Mouse (Mus musculus) embryonic facial prominence, embryonic 11.5 days (tissue): ENCODE data around the gene Adamts14. TPM values are rescaled to one million over a fixed set of nuclear protein-coding genes. Genes with fewer than 3 reads are reported as not detected.

ENCODE experiments used
- ATAC-seq: fragments of 200-750 bp; cut with Nextera tagmentation; replicated peaks from 2 replicates; pipeline ENCODE4 v1.8.0; 2017; ENCODE audit warnings: low read depth; ENCODE audit not compliant: insufficient number of reproducible peaks, low FRiP score, low TSS enrichment
- DNase-seq: peaks from one replicate; pipeline ENCODE4 v3.0.0-alpha.2; 2015; ENCODE audit warnings: low spot score
- H3K27ac ChIP-seq: fragments of 300-500 bp; sonication (generic); replicated peaks from 2 replicates; pipeline ENCODE4 v1.5.1; 2014; ENCODE audit warnings: mild to moderate bottlenecking, low read depth, low read length, control low read depth
- H3K27me3 ChIP-seq: fragments of 300-500 bp; sonication (generic); 2 replicates; pipeline ENCODE4 v1.6.1; 2014; ENCODE audit warnings: mild to moderate bottlenecking, low read length, moderate library complexity, mixed read lengths; ENCODE audit not compliant: control insufficient read depth, insufficient read depth
- H3K36me3 ChIP-seq: fragments of 300-500 bp; sonication (generic); replicated peaks from 2 replicates; pipeline ENCODE4 v1.6.1; 2014; ENCODE audit warnings: low read depth, mild to moderate bottlenecking, low read length, moderate library complexity, mixed read lengths; ENCODE audit not compliant: control insufficient read depth, insufficient read depth
- H3K4me1 ChIP-seq: fragments of 300-500 bp; sonication (generic); 2 replicates; pipeline ENCODE4 v1.6.1; 2014; ENCODE audit warnings: low read length, mixed read lengths; ENCODE audit not compliant: control insufficient read depth, insufficient read depth
- H3K4me2 ChIP-seq: fragments of 300-500 bp; sonication (generic); 2 replicates; pipeline ENCODE4 v1.6.1; 2014; ENCODE audit warnings: low read depth, mild to moderate bottlenecking, control low read depth, low read length, moderate library complexity
- H3K4me3 ChIP-seq: fragments of 300-500 bp; sonication (generic); 2 replicates; pipeline ENCODE4 v1.5.1; 2014; ENCODE audit warnings: low read depth, low read length, control low read depth
- H3K9ac ChIP-seq: fragments of 300-500 bp; sonication (generic); replicated peaks from 2 replicates; pipeline ENCODE4 v1.6.1; 2014; ENCODE audit warnings: mild to moderate bottlenecking, control low read depth, low read length
- H3K9me3 ChIP-seq: fragments of 300-500 bp; sonication (generic); replicated peaks from 2 replicates; pipeline ENCODE4 v1.6.1; 2016; ENCODE audit warnings: mild to moderate bottlenecking, low read length, inconsistent platforms, mixed read lengths; ENCODE audit not compliant: control insufficient read depth
- WGBS: fragments of 180-500 bp; shearing (Covaris S2); extraction: QIAGEN DNeasy Blood & Tissue Kit; methylation state at CpG from one replicate; pipeline ENCODE4 v1.1.7; 2014; 5-methylcytosine and 5-hydroxymethylcytosine counted together
- polyA plus RNA-seq: library from polyadenylated mRNA; unstranded; fragments of >200 nt; fragmentation: Nextera tagmentation; extraction: Ambion mirVana; gene quantifications from 2 replicates; pipeline ENCODE4 v1.2.1, GENCODE M21; 2014

Gene Adamts14
- polyA plus RNA-seq, 1 experiment from 2014 or later, result 0.27 TPM

DNA sequence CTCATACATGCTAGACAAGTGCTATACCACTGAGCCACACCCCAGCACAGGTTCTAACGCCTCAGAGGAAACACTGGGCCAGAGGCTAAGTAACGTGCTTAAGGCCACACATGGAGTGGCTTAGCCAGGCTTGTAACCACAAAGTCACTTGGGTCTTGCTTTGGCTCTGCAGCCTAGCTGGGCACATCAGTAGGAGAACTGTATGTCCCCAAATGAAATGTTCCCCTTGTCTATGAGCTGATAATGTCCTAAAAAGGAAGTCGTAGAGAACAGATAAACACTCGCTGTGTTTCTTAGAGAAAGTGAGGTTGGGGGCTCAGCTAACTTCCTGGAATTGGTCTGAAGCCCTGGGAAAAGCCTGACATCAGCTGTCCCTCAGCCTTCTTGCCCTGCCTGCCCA, 57.1 kb downstream of the Adamts14 start:
- no peaks in the 10 kb centered on the region for H3K27me3 ChIP-seq
- no peak overlapping the region for H3K9ac ChIP-seq
- no peaks in the 10 kb centered on the region for H3K36me3 ChIP-seq
- WGBS, result 87% methylated on average over 4 of the region's 4 CpGs
- no peak overlapping the region for H3K4me2 ChIP-seq
- H3K4me3 ChIP-seq, result no peak overlapping the region
- H3K9me3 ChIP-seq, result no peaks in the 10 kb centered on the region
- H3K27ac ChIP-seq, result no peak overlapping the region
- ATAC-seq (no peak), DNase-seq (no peak)
- no peaks in the 10 kb centered on the region for H3K4me1 ChIP-seq

DNA sequence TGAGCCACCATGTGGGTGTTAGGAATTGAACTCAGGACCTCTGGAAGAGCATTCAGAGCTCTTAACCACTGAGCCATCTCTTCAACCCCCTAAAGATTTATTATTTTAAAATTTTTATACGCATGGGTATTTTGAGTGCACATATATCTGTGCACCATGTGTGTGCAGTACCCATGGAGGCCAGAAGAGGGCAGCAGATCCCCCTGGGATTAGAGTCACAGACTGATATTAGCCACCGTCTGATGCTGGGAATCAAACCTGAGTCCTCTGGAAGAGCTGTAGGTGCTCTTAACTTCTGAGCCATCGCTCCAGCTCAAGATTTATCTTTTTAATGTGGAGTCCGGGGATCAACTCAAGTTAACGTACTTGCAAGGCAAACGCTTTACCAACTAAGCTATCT, 57.6 kb downstream of the Adamts14 start:
- H3K4me3 ChIP-seq, result no peak overlapping the region
- H3K27me3 ChIP-seq, result no peaks in the 10 kb centered on the region
- 91% methylated on average over 6 of the region's 6 CpGs for WGBS
- no peaks in the 10 kb centered on the region for H3K4me1 ChIP-seq
- ATAC-seq (no peak), DNase-seq (no peak)
- H3K9ac ChIP-seq, result no peak overlapping the region
- H3K27ac ChIP-seq, result no peak overlapping the region
- H3K36me3 ChIP-seq, result no peaks in the 10 kb centered on the region
- H3K9me3 ChIP-seq, result no peaks in the 10 kb centered on the region
- no peak overlapping the region for H3K4me2 ChIP-seq

DNA sequence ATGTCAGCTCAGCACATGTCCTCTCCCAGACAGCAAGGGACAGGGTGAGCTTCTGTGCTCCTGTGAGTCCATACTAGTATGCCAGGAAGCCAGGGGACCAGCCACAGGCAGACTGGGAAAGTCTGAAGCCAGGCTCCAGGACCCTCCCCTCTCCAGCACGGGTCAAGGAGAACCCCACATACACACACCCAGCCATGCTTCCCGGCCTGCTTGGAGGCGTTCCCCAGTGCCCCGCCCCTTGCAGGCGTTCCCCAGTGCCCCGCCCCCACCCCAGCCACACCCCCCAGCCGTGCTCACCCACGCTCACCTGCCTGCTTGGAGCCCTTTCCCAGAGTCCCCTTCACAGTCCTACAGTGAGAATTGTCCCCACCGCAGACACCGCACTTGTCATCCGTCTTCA, 60.4 kb downstream of the Adamts14 start:
- peak overlapping the region; percentile 10; the same call in 1 of the 2 replicates for H3K4me2 ChIP-seq
- no peaks in the 10 kb centered on the region for H3K4me1 ChIP-seq
- H3K9ac ChIP-seq, result no peak overlapping the region
- H3K9me3 ChIP-seq, result no peaks in the 10 kb centered on the region
- H3K4me3 ChIP-seq, result no peak overlapping the region
- ATAC-seq (0 out of 2 replicates have a peak, but pooled peaks have one; percentile 76), DNase-seq (no peak)
- no peaks in the 10 kb centered on the region for H3K36me3 ChIP-seq
- H3K27me3 ChIP-seq, result no peaks in the 10 kb centered on the region
- 12% methylated on average over 11 of the region's 11 CpGs for WGBS
- no peak overlapping the region for H3K27ac ChIP-seq

DNA sequence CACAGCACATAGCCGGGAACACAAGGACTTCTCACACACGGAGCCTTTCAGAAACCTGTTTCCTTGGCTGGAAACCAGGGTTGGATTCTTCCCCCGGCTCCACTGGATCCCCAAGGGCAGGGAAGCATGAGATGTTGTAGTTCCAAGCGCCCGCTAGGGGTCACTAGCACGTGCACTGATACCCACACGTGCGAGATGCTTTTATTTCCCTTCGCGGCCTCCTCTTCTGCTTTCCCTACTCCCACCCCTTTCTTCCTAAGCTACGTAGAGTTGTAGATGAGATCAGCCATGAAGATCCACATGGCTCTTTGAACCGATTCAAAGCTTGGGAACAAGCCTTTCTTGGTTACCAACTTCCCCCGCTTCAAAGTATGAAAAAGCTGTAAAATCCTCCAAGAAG, 61.5 kb downstream of the Adamts14 start:
- no peaks in the 10 kb centered on the region for H3K36me3 ChIP-seq
- H3K27ac ChIP-seq, result no peak overlapping the region
- DNase-seq (peak; percentile 87), ATAC-seq (no peak)
- no peak overlapping the region for H3K9ac ChIP-seq
- no peaks in the 10 kb centered on the region for H3K27me3 ChIP-seq
- 11% methylated on average over 13 of the region's 13 CpGs for WGBS
- no peak overlapping the region for H3K4me3 ChIP-seq
- H3K4me2 ChIP-seq, result no peak overlapping the region
- no peaks in the 10 kb centered on the region for H3K9me3 ChIP-seq
- H3K4me1 ChIP-seq, result no peaks in the 10 kb centered on the region

DNA sequence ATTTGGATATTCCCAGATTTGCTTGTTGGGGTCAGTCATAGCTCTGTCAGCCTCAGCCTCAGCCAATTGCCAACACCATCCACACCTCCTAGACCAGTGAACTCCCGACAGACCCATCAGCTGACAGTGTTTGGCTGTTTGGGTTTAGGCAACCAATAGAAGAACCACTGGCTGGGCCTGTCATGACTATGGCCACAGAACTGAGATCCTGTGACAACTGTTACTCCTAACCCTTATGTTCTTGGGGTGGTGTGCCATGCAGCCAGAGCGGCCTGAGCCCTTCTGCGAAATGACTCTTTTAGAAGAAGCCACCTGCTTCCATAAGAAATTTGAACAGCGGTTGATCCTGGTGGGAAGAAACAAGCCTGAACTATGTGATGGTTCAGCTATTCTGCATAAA, 62.1 kb downstream of the Adamts14 start:
- Histone ChIP-seq H3K9ac (no peak overlapping the region), H3K4me1 (no peaks in the 10 kb centered on the region), H3K36me3 (no peaks in the 10 kb centered on the region), H3K27me3 (no peaks in the 10 kb centered on the region), H3K4me3 (no peak overlapping the region), H3K27ac (no peak overlapping the region), H3K4me2 (no peak overlapping the region), H3K9me3 (no peaks in the 10 kb centered on the region)
- no peak for ATAC-seq
- no peak for DNase-seq
- WGBS, result 78% methylated on average over 4 of the region's 4 CpGs

DNA sequence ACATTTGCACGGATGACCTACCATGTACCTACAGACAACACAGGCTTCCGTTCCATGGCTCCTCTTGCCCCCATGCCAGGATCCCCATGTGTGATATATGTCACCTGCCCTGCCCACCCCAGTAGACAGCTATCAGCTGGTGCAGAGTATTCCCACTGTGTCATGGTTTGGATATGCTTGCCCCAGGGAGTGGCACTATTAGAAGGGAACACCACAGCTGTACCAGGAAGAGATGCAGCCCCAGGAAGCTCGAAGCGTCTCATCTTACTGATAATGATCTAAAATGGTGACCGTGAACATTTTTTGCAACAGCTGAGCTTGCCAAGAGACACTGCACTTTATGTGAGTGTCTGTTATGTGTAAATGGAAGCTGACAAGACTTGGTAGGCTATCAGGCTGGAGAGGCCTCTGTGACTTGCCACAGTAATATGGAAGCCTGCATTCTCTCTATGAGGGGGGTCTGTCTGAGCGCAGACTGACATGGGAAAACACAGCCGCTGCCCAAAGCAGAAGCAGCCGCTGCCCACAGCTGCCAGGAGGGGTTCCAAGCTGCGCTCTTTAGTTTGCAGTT, 65.0 kb downstream of the Adamts14 start:
- no peak for DNase-seq
- no peak overlapping the region for H3K9ac ChIP-seq
- H3K27ac ChIP-seq, result no peak overlapping the region
- no peaks in the 10 kb centered on the region for H3K36me3 ChIP-seq
- WGBS, result 83% methylated on average over 9 of the region's 9 CpGs
- no peak overlapping the region for H3K4me2 ChIP-seq
- H3K4me1 ChIP-seq, result no peaks in the 10 kb centered on the region
- H3K27me3 ChIP-seq, result no peaks in the 10 kb centered on the region
- no peak for ATAC-seq
- H3K9me3 ChIP-seq, result no peaks in the 10 kb centered on the region
- H3K4me3 ChIP-seq, result no peak overlapping the region

DNA sequence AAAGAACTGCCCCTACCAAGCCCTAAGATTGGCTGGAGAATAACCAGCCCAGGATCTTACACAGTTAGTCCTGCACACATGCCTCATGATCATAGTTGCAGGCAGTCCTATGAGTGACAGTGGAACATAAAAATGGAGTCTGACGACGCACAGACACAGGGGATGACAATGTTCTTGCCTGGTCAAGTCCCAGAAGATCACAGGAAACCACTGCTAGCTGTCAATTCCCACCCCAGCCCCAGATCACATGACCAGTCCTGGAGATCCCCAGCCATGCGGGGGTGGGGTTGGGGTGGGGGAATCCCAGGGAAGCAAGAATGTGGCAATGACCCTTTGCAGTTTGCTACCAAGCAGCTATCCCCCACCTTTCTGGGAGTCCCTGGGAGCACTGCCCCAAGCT, 69.3 kb downstream of the Adamts14 start:
- no peaks in the 10 kb centered on the region for H3K9me3 ChIP-seq
- ATAC-seq, result no peak
- 69% methylated on average over 3 of the region's 3 CpGs for WGBS

DNA sequence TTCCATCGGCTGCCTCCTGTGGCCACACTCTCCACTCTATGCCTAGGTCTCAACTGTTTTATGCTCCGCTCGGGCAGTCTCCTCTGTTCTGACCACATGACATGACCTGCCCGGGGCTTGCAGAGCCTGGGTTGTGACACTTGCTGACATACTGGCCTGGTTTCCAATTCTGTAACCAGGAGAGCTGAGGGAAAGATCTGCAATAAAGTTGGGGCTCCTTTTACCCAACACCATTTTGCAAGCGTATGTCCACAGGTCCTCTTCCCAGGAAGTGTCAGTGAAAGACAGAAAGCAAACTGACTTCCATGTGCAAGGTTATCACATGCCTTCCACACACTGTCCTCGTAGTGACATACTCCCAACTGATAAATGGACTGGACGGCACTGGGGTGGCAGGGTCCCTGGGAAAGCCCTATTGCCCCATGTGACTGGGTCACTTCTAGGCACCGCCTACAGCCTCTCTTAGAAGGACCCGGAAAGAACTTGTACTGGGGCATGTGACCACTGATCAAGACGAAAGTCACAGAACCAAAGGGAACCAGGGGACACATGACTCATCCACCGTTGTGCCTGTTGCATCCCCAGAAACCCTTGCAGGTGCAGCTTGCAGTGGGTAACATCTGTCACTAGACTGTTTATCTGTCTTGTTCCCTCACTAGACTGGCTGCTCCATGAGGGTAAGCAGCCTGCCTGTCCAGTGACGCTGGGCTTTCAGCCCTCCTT, 71.5 kb downstream of the Adamts14 start:
- H3K27ac ChIP-seq, result no peak overlapping the region
- no peaks in the 10 kb centered on the region for H3K9me3 ChIP-seq
- ATAC-seq (no peak), DNase-seq (no peak)
- H3K4me3 ChIP-seq, result no peak overlapping the region
- no peak overlapping the region for H3K4me2 ChIP-seq
- no peaks in the 10 kb centered on the region for H3K4me1 ChIP-seq
- H3K36me3 ChIP-seq, result no peaks in the 10 kb centered on the region
- H3K9ac ChIP-seq, result no peak overlapping the region
- no peaks in the 10 kb centered on the region for H3K27me3 ChIP-seq
- WGBS, result 85% methylated on average over 12 of the region's 12 CpGs

More for the DNA sequence above, 69.3 kb downstream of the Adamts14 start:
- no peak for DNase-seq
- Histone ChIP-seq H3K4me3 (no peak overlapping the region), H3K27ac (no peak overlapping the region), H3K27me3 (no peaks in the 10 kb centered on the region), H3K9ac (no peak overlapping the region), H3K4me2 (no peak overlapping the region), H3K4me1 (no peaks in the 10 kb centered on the region), H3K36me3 (no peaks in the 10 kb centered on the region)
